Mouse (Mus musculus): ENCODE measurements at regions not wholly inside any gene's neighbourhood (a gene's known extent, or its start where the extent isn't known, plus 50 kb on each side); places are given as distances from the start of the nearest gene placed in this dataset.

GRCm38 (mm10) chr14:61809716-61810437 is 202.6 kb downstream of the Kcnrg start:
- H3K4me3 ChIP-seq: no peak overlapping the region
- WGBS: 76% methylated on average over 10 of the region's 10 CpGs
- no peak for ATAC-seq (ENCODE audit: low FRiP score)

GRCm38 (mm10) chr14:61810836-61811235 is 203.6 kb downstream of the Kcnrg start:
- Histone ChIP-seq H3K27ac (no peak overlapping the region), H3K36me3 (no peaks in the 10 kb centered on the region), H3K4me3 (no peak overlapping the region), H3K9me3 (replicated peaks) (no peaks in the 10 kb centered on the region), H3K9ac (no peak overlapping the region), H3K27me3 (no peaks in the 10 kb centered on the region), H3K4me2 (replicated peaks) (no peak overlapping the region), H3K4me1 (peaks cover 7% of the 10 kb centered on the region)
- WGBS: 75% methylated on average over 5 of the region's 5 CpGs
- no peak for ATAC-seq (ENCODE audit: low FRiP score)

More at GRCm38 (mm10) chr14:61809716-61810437, 202.6 kb downstream of the Kcnrg start:
- H3K36me3 ChIP-seq: no peaks in the 10 kb centered on the region
- H3K4me2 ChIP-seq (replicated peaks): no peak overlapping the region
- no peaks in the 10 kb centered on the region for H3K9me3 ChIP-seq (replicated peaks)
- no peaks in the 10 kb centered on the region for H3K27me3 ChIP-seq
- H3K4me1 ChIP-seq: peaks cover 7% of the 10 kb centered on the region
- no peak overlapping the region for H3K9ac ChIP-seq
- H3K27ac ChIP-seq: no peak overlapping the region

GRCm38 (mm10) chr14:61817711-61818110 is 210.5 kb downstream of the Kcnrg start:
- no peak for ATAC-seq (ENCODE audit: low FRiP score)
- Histone ChIP-seq H3K9ac (no peak overlapping the region), H3K27ac (no peak overlapping the region), H3K9me3 (replicated peaks) (no peaks in the 10 kb centered on the region), H3K4me3 (no peak overlapping the region), H3K4me2 (replicated peaks) (no peak overlapping the region), H3K4me1 (no peaks in the 10 kb centered on the region), H3K27me3 (no peaks in the 10 kb centered on the region), H3K36me3 (no peaks in the 10 kb centered on the region)
- WGBS: 55% methylated on average over 11 of the region's 11 CpGs

GRCm38 (mm10) chr14:61818365-61818764 is 211.1 kb downstream of the Kcnrg start:
- Histone ChIP-seq H3K4me3 (no peak overlapping the region), H3K27ac (no peak overlapping the region), H3K36me3 (no peaks in the 10 kb centered on the region), H3K4me1 (no peaks in the 10 kb centered on the region), H3K27me3 (no peaks in the 10 kb centered on the region), H3K9ac (no peak overlapping the region), H3K4me2 (replicated peaks) (no peak overlapping the region), H3K9me3 (replicated peaks) (no peaks in the 10 kb centered on the region)
- 91% methylated on average over 2 of the region's 2 CpGs for WGBS
- ATAC-seq (ENCODE audit: low FRiP score): no peak

GRCm38 (mm10) chr14:61819251-61819650 is 212.0 kb downstream of the Kcnrg start:
- H3K9me3 ChIP-seq (replicated peaks): no peaks in the 10 kb centered on the region
- H3K27me3 ChIP-seq: no peaks in the 10 kb centered on the region
- H3K4me3 ChIP-seq: no peak overlapping the region
- H3K4me1 ChIP-seq: no peaks in the 10 kb centered on the region
- no peak overlapping the region for H3K9ac ChIP-seq
- no peak overlapping the region for H3K27ac ChIP-seq
- H3K36me3 ChIP-seq: no peaks in the 10 kb centered on the region
- H3K4me2 ChIP-seq (replicated peaks): no peak overlapping the region
- ATAC-seq (ENCODE audit: low FRiP score): no peak
- WGBS: 77% methylated on average over 2 of the region's 2 CpGs

- Histone ChIP-seq H3K27me3 (no peaks in the 10 kb centered on the region), H3K9me3 (replicated peaks) (no peaks in the 10 kb centered on the region), H3K27ac (no peak overlapping the region), H3K9ac (no peak overlapping the region), H3K36me3 (no peaks in the 10 kb centered on the region), H3K4me2 (replicated peaks) (no peak overlapping the region), H3K4me1 (no peaks in the 10 kb centered on the region), H3K4me3 (no peak overlapping the region)
- WGBS: 62% methylated on average over 8 of the region's 8 CpGs
- ATAC-seq (ENCODE audit: low FRiP score): no peak
Observed at GRCm38 (mm10) chr14:61834291-61834936, 227.2 kb downstream of the Kcnrg start.

GRCm38 (mm10) chr14:61835729-61836128 is 228.5 kb downstream of the Kcnrg start:
- Histone ChIP-seq H3K9ac (no peak overlapping the region), H3K27ac (no peak overlapping the region), H3K4me2 (replicated peaks) (no peak overlapping the region), H3K27me3 (no peaks in the 10 kb centered on the region), H3K9me3 (replicated peaks) (no peaks in the 10 kb centered on the region), H3K4me3 (no peak overlapping the region), H3K4me1 (no peaks in the 10 kb centered on the region), H3K36me3 (no peaks in the 10 kb centered on the region)
- ATAC-seq (ENCODE audit: low FRiP score): no peak
- WGBS: 69% methylated on average over 6 of the region's 6 CpGs

GRCm38 (mm10) chr14:61836231-61836630 is 229.0 kb downstream of the Kcnrg start:
- Histone ChIP-seq H3K36me3 (no peaks in the 10 kb centered on the region), H3K4me1 (no peaks in the 10 kb centered on the region), H3K27ac (no peak overlapping the region), H3K4me3 (no peak overlapping the region), H3K9ac (no peak overlapping the region), H3K9me3 (replicated peaks) (no peaks in the 10 kb centered on the region), H3K27me3 (no peaks in the 10 kb centered on the region), H3K4me2 (replicated peaks) (no peak overlapping the region)
- no peak for ATAC-seq (ENCODE audit: low FRiP score)
- 79% methylated on average over 6 of the region's 6 CpGs for WGBS

- Histone ChIP-seq H3K36me3 (no peaks in the 10 kb centered on the region), H3K4me3 (no peak overlapping the region), H3K27me3 (no peaks in the 10 kb centered on the region), H3K27ac (no peak overlapping the region), H3K4me2 (replicated peaks) (no peak overlapping the region), H3K4me1 (no peaks in the 10 kb centered on the region), H3K9ac (no peak overlapping the region), H3K9me3 (replicated peaks) (no peaks in the 10 kb centered on the region)
- no peak for ATAC-seq (ENCODE audit: low FRiP score)
- 69% methylated on average over 4 of the region's 4 CpGs for WGBS
Observed at GRCm38 (mm10) chr14:61836965-61837364, 229.7 kb downstream of the Kcnrg start.

GRCm38 (mm10) chr14:61837851-61838250 is 230.6 kb downstream of the Kcnrg start:
- 83% methylated on average over 8 of the region's 8 CpGs for WGBS
- H3K4me1 ChIP-seq: no peaks in the 10 kb centered on the region
- H3K27ac ChIP-seq: no peak overlapping the region
- H3K4me2 ChIP-seq (replicated peaks): no peak overlapping the region
- H3K36me3 ChIP-seq: no peaks in the 10 kb centered on the region
- H3K4me3 ChIP-seq: no peak overlapping the region
- ATAC-seq (ENCODE audit: low FRiP score): no peak
- no peak overlapping the region for H3K9ac ChIP-seq
- no peaks in the 10 kb centered on the region for H3K9me3 ChIP-seq (replicated peaks)
- no peaks in the 10 kb centered on the region for H3K27me3 ChIP-seq

- Histone ChIP-seq H3K4me3 (no peak overlapping the region), H3K36me3 (no peaks in the 10 kb centered on the region), H3K27ac (no peak overlapping the region), H3K9me3 (replicated peaks) (no peaks in the 10 kb centered on the region), H3K4me1 (no peaks in the 10 kb centered on the region), H3K4me2 (replicated peaks) (no peak overlapping the region), H3K27me3 (no peaks in the 10 kb centered on the region), H3K9ac (no peak overlapping the region)
- 84% methylated on average over 4 of the region's 4 CpGs for WGBS
- ATAC-seq (ENCODE audit: low FRiP score): no peak
Observed at GRCm38 (mm10) chr14:61842476-61842875, 235.2 kb downstream of the Kcnrg start.

GRCm38 (mm10) chr14:61846441-61846840 is 239.2 kb downstream of the Kcnrg start:
- Histone ChIP-seq H3K9me3 (replicated peaks) (no peaks in the 10 kb centered on the region), H3K27ac (no peak overlapping the region), H3K27me3 (no peaks in the 10 kb centered on the region), H3K4me1 (no peaks in the 10 kb centered on the region), H3K9ac (no peak overlapping the region), H3K4me3 (no peak overlapping the region), H3K36me3 (no peaks in the 10 kb centered on the region), H3K4me2 (replicated peaks) (no peak overlapping the region)
- 86% methylated on average over 5 of the region's 5 CpGs for WGBS
- no peak for ATAC-seq (ENCODE audit: low FRiP score)

GRCm38 (mm10) chr14:61850244-61850643 is 243.0 kb downstream of the Kcnrg start:
- Histone ChIP-seq H3K9ac (no peak overlapping the region), H3K4me3 (no peak overlapping the region), H3K9me3 (replicated peaks) (no peaks in the 10 kb centered on the region), H3K36me3 (no peaks in the 10 kb centered on the region), H3K4me2 (replicated peaks) (no peak overlapping the region), H3K27ac (no peak overlapping the region), H3K27me3 (no peaks in the 10 kb centered on the region), H3K4me1 (no peaks in the 10 kb centered on the region)
- WGBS: 81% methylated on average over 4 of the region's 4 CpGs
- no peak for ATAC-seq (ENCODE audit: low FRiP score)

All from hindbrain, embryonic 12.5 days (tissue).